In the genomic region with DNA sequence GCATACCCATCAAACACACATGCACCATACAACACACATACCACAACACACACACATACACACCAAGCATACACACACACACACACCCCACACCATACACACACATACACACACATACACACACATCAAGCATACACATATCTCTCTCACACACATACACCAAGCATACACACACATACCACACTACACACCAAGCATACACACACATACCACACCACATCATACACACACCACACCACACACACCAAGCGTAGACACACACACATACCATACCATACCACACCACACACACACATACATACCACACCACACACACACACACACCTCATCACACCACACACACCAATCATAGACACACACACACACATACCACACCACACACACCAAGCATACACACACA, we compare ENCODE assay signal across 19 mouse cellular contexts.
DNase-seq lines count a peak whose midpoint lies in the region; ATAC-seq and TF ChIP-seq lines count a peak whose summit lies in the region.
"Had no signal": no experiment of that assay in that cellular context is flagged by ENCODE, and none has a peak within 500 bp of the region (broad histone marks: within the 10 kb centered on the region; RNA-seq: fewer than 3 reads in every experiment).

No protein-coding gene starts in this region.

- no peak overlapping the region for H3K4me2 ChIP-seq in hindbrain, embryonic 12.5 days (replicated peaks)
- no peak overlapping the region for H3K4me2 ChIP-seq in hindbrain, postnatal 0 days (ENCODE audit: low read depth, low read length)
- no peak overlapping the region for H3K4me2 ChIP-seq in embryonic facial prominence, embryonic 13.5 days
- H3K4me2 ChIP-seq in stomach, embryonic 16.5 days (ENCODE audit: low read depth, low read length) = no peak overlapping the region
- H3K4me2 ChIP-seq: forebrain, embryonic 13.5 days; hindbrain, embryonic 13.5 days had no signal

- no peaks in the 10 kb centered on the region for H3K27me3 ChIP-seq in hindbrain, embryonic 12.5 days
- H3K27me3 ChIP-seq in hindbrain, postnatal 0 days (ENCODE audit: insufficient read depth, low read length) = no peaks in the 10 kb centered on the region
- H3K27me3 ChIP-seq in G1E (ENCODE audit: insufficient read depth, low read length) = no peaks in the 10 kb centered on the region
- no peaks in the 10 kb centered on the region for H3K27me3 ChIP-seq in embryonic facial prominence, embryonic 13.5 days
- no peaks in the 10 kb centered on the region for H3K27me3 ChIP-seq in stomach, embryonic 16.5 days (ENCODE audit: control insufficient read depth, insufficient read depth, low read length)
- H3K27me3 ChIP-seq: forebrain, embryonic 13.5 days; hindbrain, embryonic 13.5 days had no signal

- ATAC-seq in hindbrain, embryonic 12.5 days (ENCODE audit: low FRiP score) = no peak
- no peak for ATAC-seq in hindbrain, postnatal 0 days
- no peak for ATAC-seq in G1E (ENCODE audit: extremely low read depth, insufficient number of reproducible peaks, low FRiP score, poor library complexity, severe bottlenecking)
- ATAC-seq in embryonic facial prominence, embryonic 13.5 days (ENCODE audit: insufficient number of reproducible peaks, insufficient read depth, low FRiP score, low TSS enrichment, low read depth) = 0 out of 2 replicates have a peak, but pooled peaks have one; percentile 10
- ATAC-seq in stomach, embryonic 16.5 days (ENCODE audit: insufficient read depth, low FRiP score) = 0 out of 2 replicates have a peak, but pooled peaks have one; percentile 10
- no peak for ATAC-seq in frontal cortex, adult (ENCODE audit: low TSS enrichment)
- ATAC-seq: forebrain, embryonic 13.5 days; forebrain, postnatal 0 days; inflammation-experienced regulatory T-cells, adult 6 months had no signal

- H3K36me3 ChIP-seq in hindbrain, embryonic 12.5 days = peaks cover 23% of the 10 kb centered on the region
- H3K36me3 ChIP-seq in hindbrain, postnatal 0 days (ENCODE audit: insufficient read depth, low read length) = peaks cover 10% of the 10 kb centered on the region; the same call in 1 of the 2 replicates
- H3K36me3 ChIP-seq in G1E (replicated peaks) = no peaks in the 10 kb centered on the region
- H3K36me3 ChIP-seq in embryonic facial prominence, embryonic 13.5 days = peaks cover 30% of the 10 kb centered on the region
- 0 out of 2 replicates have a peak, but pooled peaks cover 3% of the 10 kb centered on the region for H3K36me3 ChIP-seq in stomach, embryonic 16.5 days (ENCODE audit: control insufficient read depth, insufficient read depth, low read length)

- H3K9ac ChIP-seq in hindbrain, embryonic 12.5 days = 0 out of 2 replicates have a peak overlapping the region, but pooled peaks have one; percentile 32
- H3K9ac ChIP-seq in hindbrain, postnatal 0 days (replicated peaks; ENCODE audit: low read length) = no peak overlapping the region
- no peak overlapping the region for H3K9ac ChIP-seq in embryonic facial prominence, embryonic 13.5 days
- H3K9ac ChIP-seq in stomach, embryonic 16.5 days (ENCODE audit: low read length) = no peak overlapping the region
- H3K9ac ChIP-seq: forebrain, embryonic 13.5 days; forebrain, postnatal 0 days; hindbrain, embryonic 13.5 days had no signal

- H3K9me3 ChIP-seq in hindbrain, embryonic 12.5 days (replicated peaks) = no peaks in the 10 kb centered on the region
- no peaks in the 10 kb centered on the region for H3K9me3 ChIP-seq in hindbrain, postnatal 0 days (ENCODE audit: low read length)
- peaks cover 63% of the 10 kb centered on the region for H3K9me3 ChIP-seq in G1E (replicated peaks)
- 0 out of 2 replicates have a peak, but pooled peaks cover 4% of the 10 kb centered on the region for H3K9me3 ChIP-seq in embryonic facial prominence, embryonic 13.5 days
- no peaks in the 10 kb centered on the region for H3K9me3 ChIP-seq in stomach, embryonic 16.5 days (replicated peaks; ENCODE audit: control insufficient read depth, low read length)
- H3K9me3 ChIP-seq: forebrain, embryonic 13.5 days; hindbrain, embryonic 13.5 days had no signal

- WGBS in hindbrain, embryonic 12.5 days = 89% methylated on average over 1 of the region's 1 CpGs
- 94% methylated on average over 1 of the region's 1 CpGs for WGBS in hindbrain, postnatal 0 days
- 88% methylated on average over 1 of the region's 1 CpGs for WGBS in embryonic facial prominence, embryonic 13.5 days
- WGBS in stomach, embryonic 16.5 days = 82% methylated on average over 1 of the region's 1 CpGs

- no peak overlapping the region for H3K27ac ChIP-seq in hindbrain, embryonic 12.5 days
- no peak overlapping the region for H3K27ac ChIP-seq in hindbrain, postnatal 0 days
- no peak overlapping the region for H3K27ac ChIP-seq in embryonic facial prominence, embryonic 13.5 days
- no peak overlapping the region for H3K27ac ChIP-seq in stomach, embryonic 16.5 days (ENCODE audit: low read length)
- H3K27ac ChIP-seq: forebrain, embryonic 13.5 days; gastrocnemius, adult 2 months; hindbrain, embryonic 13.5 days had no signal

- TF ChIP-seq CTCF in hindbrain, postnatal 0 days (IDR thresholded peaks at IDR 0.05; ENCODE audit: low read depth) = no peak
- peak; percentile 2; the same call in 1 of the 2 replicates for TF ChIP-seq CTCF in G1E (IDR thresholded peaks at IDR 0.05; ENCODE audit: low read depth, low read length)

- no peak overlapping the region for H3K4me3 ChIP-seq in hindbrain, embryonic 12.5 days
- H3K4me3 ChIP-seq in hindbrain, postnatal 0 days (ENCODE audit: low read length) = no peak overlapping the region
- peak overlapping the region; percentile 33; the same call in 1 of the 2 replicates for H3K4me3 ChIP-seq in G1E (ENCODE audit: low read depth, low read length)
- no peak overlapping the region for H3K4me3 ChIP-seq in embryonic facial prominence, embryonic 13.5 days
- H3K4me3 ChIP-seq in stomach, embryonic 16.5 days (replicated peaks; ENCODE audit: low read length) = no peak overlapping the region
- H3K4me3 ChIP-seq: forebrain, embryonic 13.5 days; gastrocnemius, adult 2 months; hindbrain, embryonic 13.5 days had no signal

- DNase-seq in hindbrain, postnatal 0 days (ENCODE audit: low spot score) = no peak
- DNase-seq in G1E (ENCODE audit: low spot score) = no peak
- no peak for DNase-seq in urinary bladder, postnatal 36 days (ENCODE audit: low spot score in 2 of 2)
- DNase-seq: adrenal gland, adult 8-10 months; adrenal gland, postnatal 36 days; cerebellum, adult 2 months; cerebellum, postnatal 10 days; forebrain, postnatal 0 days; gastrocnemius, adult 2 months; gastrocnemius, postnatal 25 days; heart, postnatal 10 days; heart, postnatal 4 days had no signal

- H3K4me1 ChIP-seq in hindbrain, embryonic 12.5 days = no peaks in the 10 kb centered on the region
- no peaks in the 10 kb centered on the region for H3K4me1 ChIP-seq in hindbrain, postnatal 0 days (ENCODE audit: insufficient read depth, low read length)
- no peaks in the 10 kb centered on the region for H3K4me1 ChIP-seq in G1E (ENCODE audit: insufficient read depth, low read depth, low read length)
- no peaks in the 10 kb centered on the region for H3K4me1 ChIP-seq in embryonic facial prominence, embryonic 13.5 days
- H3K4me1 ChIP-seq in stomach, embryonic 16.5 days (ENCODE audit: control insufficient read depth, insufficient read depth, low read length) = no peaks in the 10 kb centered on the region
- H3K4me1 ChIP-seq: hindbrain, embryonic 13.5 days had no signal

Comparison
In these comparisons a context has a peak if more than half of its experiments do, and no peak if none do; other contexts are left out.
1. ATAC-seq: peak in embryonic facial prominence, embryonic 13.5 days (single experiment) and stomach, embryonic 16.5 days (single experiment); none in hindbrain, embryonic 12.5 days (single experiment), hindbrain, postnatal 0 days (single experiment), G1E (single experiment) and frontal cortex, adult (single experiment).